Mouse (Mus musculus) hindbrain, embryonic 10.5 days (tissue): ENCODE results near the gene Tshr. TPM values are rescaled to one million over a fixed set of nuclear protein-coding genes. Genes with fewer than 3 reads are reported as not detected.
"Not testable (repeated sequence)": the region's sequence is repeated elsewhere in the genome, so short reads cannot be mapped to it uniquely, and the experiment has no call there.

Source experiments
- DNase-seq: peaks from one replicate; pipeline ENCODE4 v3.0.0-alpha.2; 2017; ENCODE audit warnings: low spot score
- H3K27ac ChIP-seq: fragments of 300-500 bp; sonication (generic); 2 replicates; pipeline ENCODE4 v1.5.1; 2016; ENCODE audit warnings: mild to moderate bottlenecking, moderate library complexity
- H3K27me3 ChIP-seq: fragments of 300-500 bp; sonication (generic); 2 replicates; pipeline ENCODE4 v1.6.1; 2016; ENCODE audit warnings: mild to moderate bottlenecking; ENCODE audit not compliant: poor library complexity, insufficient read depth, severe bottlenecking
- H3K36me3 ChIP-seq: fragments of 300-500 bp; sonication (generic); 2 replicates; pipeline ENCODE4 v1.6.1; 2016; ENCODE audit warnings: mild to moderate bottlenecking, moderate library complexity
- H3K4me1 ChIP-seq: fragments of 300-500 bp; sonication (generic); replicated peaks from 2 replicates; pipeline ENCODE4 v1.6.1; 2016; ENCODE audit warnings: mild to moderate bottlenecking
- H3K4me3 ChIP-seq: fragments of 300-500 bp; sonication (generic); 2 replicates; pipeline ENCODE4 v1.5.1; 2016; ENCODE audit warnings: mild to moderate bottlenecking, moderate library complexity
- H3K9me3 ChIP-seq: fragments of 300-500 bp; sonication (generic); 2 replicates; pipeline ENCODE4 v1.6.1; 2016; ENCODE audit warnings: mild to moderate bottlenecking, moderate library complexity
- WGBS: fragments of 180-500 bp; shearing (Covaris S2); methylation state at CpG from one replicate; pipeline ENCODE4 v1.1.7; 2016; 5-methylcytosine and 5-hydroxymethylcytosine counted together
- polyA plus RNA-seq: library from polyadenylated mRNA; unstranded; fragments of >200 nt; fragmentation: Nextera tagmentation; extraction: Ambion mirVana; gene quantifications from 2 replicates; pipeline ENCODE4 v1.2.1, GENCODE M21; 2016

Tshr gene
- polyA plus RNA-seq, 1 experiment from 2014 or later, result not detected

DNA sequence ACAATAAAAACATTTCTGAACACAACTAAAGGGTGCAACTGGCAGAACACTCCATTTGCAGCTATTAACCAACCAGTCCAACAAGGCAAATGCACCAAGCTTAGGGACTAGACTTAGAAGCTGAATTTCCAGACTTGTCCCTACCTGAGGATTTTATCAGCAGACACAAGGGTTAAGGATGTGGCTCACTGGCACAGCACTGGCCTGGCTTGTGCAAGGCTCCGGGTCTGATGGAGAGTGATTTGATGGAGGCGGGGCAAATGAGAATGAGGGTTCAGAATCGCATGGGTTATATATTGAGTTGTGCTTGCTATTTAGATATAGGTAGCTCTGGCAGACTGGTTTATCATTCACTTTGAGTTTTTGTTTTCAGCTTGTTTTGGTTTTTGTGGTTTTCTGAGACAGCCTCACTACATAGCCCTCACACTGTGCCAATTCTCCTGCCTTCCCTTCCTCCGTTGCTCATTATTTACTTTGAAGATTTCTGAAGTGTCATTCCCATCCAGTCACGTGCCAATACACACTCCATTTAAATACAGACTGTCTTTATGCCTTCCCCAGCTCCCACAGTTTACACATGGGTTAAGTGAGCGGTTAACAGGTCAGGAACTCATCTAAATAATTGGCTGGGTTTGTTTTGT, 198.1 kb downstream of the Tshr start:
- 78% methylated on average over 6 of the region's 6 CpGs for WGBS
- no peak for DNase-seq
- H3K4me3 ChIP-seq, result no peak overlapping the region
- H3K4me1 ChIP-seq, result peaks cover 11% of the 10 kb centered on the region
- no peaks in the 10 kb centered on the region for H3K27me3 ChIP-seq
- H3K27ac ChIP-seq, result no peak overlapping the region
- H3K36me3 ChIP-seq, result peaks cover 89% of the 10 kb centered on the region
- H3K9me3 ChIP-seq, result no peaks in the 10 kb centered on the region

DNA sequence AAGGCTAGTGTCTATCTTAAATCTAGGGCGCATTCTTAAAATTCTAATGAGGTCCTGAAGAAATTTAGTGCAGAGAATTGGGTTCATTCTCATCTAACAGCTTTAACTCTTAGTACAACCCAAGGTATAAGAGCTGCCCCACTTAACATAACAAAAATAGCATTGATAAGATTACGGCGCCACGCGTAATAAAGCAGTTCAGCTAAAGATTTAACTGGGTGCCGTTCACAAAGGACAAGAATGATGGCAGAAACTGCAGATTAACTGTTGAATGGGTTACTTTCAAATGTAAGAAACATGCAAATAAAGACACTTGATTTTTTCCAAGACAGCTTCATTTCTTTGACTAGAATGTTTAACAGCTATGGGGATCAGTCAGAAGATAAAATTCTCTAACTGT, 199.0 kb downstream of the Tshr start:
- H3K36me3 ChIP-seq, result peaks cover 80% of the 10 kb centered on the region
- no peak for DNase-seq
- no peaks in the 10 kb centered on the region for H3K27me3 ChIP-seq
- WGBS, result 85% methylated on average over 6 of the region's 6 CpGs
- no peaks in the 10 kb centered on the region for H3K9me3 ChIP-seq
- H3K4me1 ChIP-seq, result peaks cover 13% of the 10 kb centered on the region
- H3K4me3 ChIP-seq, result no peak overlapping the region
- no peak overlapping the region for H3K27ac ChIP-seq

GRCm38 (mm10) chr12:91585206-91585605, 200.8 kb downstream of the Tshr start:
- H3K9me3 ChIP-seq, result no peaks in the 10 kb centered on the region
- H3K4me1 ChIP-seq, result peaks cover 13% of the 10 kb centered on the region
- 90% methylated on average over 3 of the region's 3 CpGs for WGBS
- H3K27me3 ChIP-seq, result no peaks in the 10 kb centered on the region
- H3K27ac ChIP-seq, result no peak overlapping the region
- peaks cover 64% of the 10 kb centered on the region for H3K36me3 ChIP-seq
- H3K4me3 ChIP-seq, result no peak overlapping the region
- no peak for DNase-seq

DNA sequence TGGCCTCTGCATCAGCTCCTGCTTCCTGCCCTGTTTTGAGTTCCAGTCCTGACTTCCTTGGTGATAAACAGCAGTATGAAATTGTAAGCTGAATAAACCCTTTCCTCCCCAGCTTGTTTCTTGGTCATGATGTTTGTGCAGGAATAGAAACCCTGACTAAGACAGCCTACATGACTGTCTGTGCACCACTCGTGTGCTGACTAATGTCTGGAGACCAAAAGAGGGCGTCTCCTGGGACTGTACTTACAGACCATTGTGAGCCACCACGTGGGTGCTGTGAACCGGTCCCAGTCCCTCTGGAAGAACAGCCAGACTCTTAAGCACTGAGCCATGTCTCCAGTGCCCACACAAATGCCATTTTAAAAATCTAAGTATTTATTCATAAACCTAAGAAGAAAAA, 201.5 kb downstream of the Tshr start:
- not testable (repeated sequence) for H3K27ac ChIP-seq, H3K4me3 ChIP-seq, H3K9me3 ChIP-seq, H3K27me3 ChIP-seq, DNase-seq
- H3K36me3 ChIP-seq, result peaks cover 58% of the 10 kb centered on the region
- peaks cover 15% of the 10 kb centered on the region for H3K4me1 ChIP-seq
- WGBS, result 91% methylated on average over 4 of the region's 4 CpGs

DNA sequence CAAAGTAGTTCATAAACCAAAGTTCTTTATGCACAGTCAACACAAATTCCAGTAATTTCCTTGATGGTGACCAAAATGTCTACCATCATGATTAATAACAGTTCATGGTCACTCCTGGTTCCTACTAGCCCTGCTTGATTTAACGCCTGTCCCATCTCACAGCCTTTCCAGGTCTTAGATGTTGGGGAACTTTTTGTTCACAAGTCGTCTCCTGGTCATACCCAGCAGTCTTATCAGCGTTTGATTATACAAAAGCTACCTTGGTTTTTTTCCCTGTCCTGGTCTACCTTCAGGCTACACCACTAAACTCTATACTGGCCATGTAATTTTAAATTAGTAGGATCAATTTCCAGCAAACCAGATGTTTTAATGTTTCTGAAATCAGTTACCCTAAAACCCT, 202.7 kb downstream of the Tshr start:
- H3K27me3 ChIP-seq, result no peaks in the 10 kb centered on the region
- H3K4me1 ChIP-seq, result peaks cover 19% of the 10 kb centered on the region
- peak overlapping the region; percentile 89 for H3K4me3 ChIP-seq
- DNase-seq, result no peak
- H3K27ac ChIP-seq, result peak overlapping the region; percentile 100; the same call in 1 of the 2 replicates
- peaks cover 45% of the 10 kb centered on the region for H3K36me3 ChIP-seq
- no peaks in the 10 kb centered on the region for H3K9me3 ChIP-seq
- 61% methylated on average over 3 of the region's 3 CpGs for WGBS

GRCm38 (mm10) chr12:91587491-91588033, 203.2 kb downstream of the Tshr start:
- Histone ChIP-seq H3K36me3 (peaks cover 40% of the 10 kb centered on the region), H3K27me3 (no peaks in the 10 kb centered on the region), H3K27ac (peak overlapping the region; percentile 100), H3K4me3 (peak overlapping the region; percentile 89), H3K4me1 (peaks cover 19% of the 10 kb centered on the region), H3K9me3 (no peaks in the 10 kb centered on the region)
- WGBS, result 22% methylated on average over 5 of the region's 5 CpGs
- no peak for DNase-seq

- peak overlapping the region; percentile 100 for H3K27ac ChIP-seq
- no peaks in the 10 kb centered on the region for H3K9me3 ChIP-seq
- peak overlapping the region; percentile 89 for H3K4me3 ChIP-seq
- no peaks in the 10 kb centered on the region for H3K27me3 ChIP-seq
- under 1% methylated on average over 32 of the region's 32 CpGs for WGBS
- peaks cover 19% of the 10 kb centered on the region for H3K4me1 ChIP-seq
- peak; percentile 92 for DNase-seq
- peaks cover 34% of the 10 kb centered on the region for H3K36me3 ChIP-seq
These were observed 203.9 kb downstream of the Tshr start for GRCm38 (mm10) chr12:91588176-91588669.

GRCm38 (mm10) chr12:91588670-91589541, 204.5 kb downstream of the Tshr start:
- Histone ChIP-seq H3K27ac (peak overlapping the region; percentile 100), H3K9me3 (no peaks in the 10 kb centered on the region), H3K27me3 (no peaks in the 10 kb centered on the region), H3K36me3 (peaks cover 27% of the 10 kb centered on the region), H3K4me3 (peak overlapping the region; percentile 89), H3K4me1 (peaks cover 19% of the 10 kb centered on the region)
- WGBS, result under 1% methylated on average over 71 of the region's 83 CpGs
- peak; percentile 51 for DNase-seq

- H3K36me3 ChIP-seq, result peaks cover 21% of the 10 kb centered on the region
- no peak for DNase-seq
- peaks cover 19% of the 10 kb centered on the region for H3K4me1 ChIP-seq
- WGBS, result 2% methylated on average over 11 of the region's 11 CpGs
- no peaks in the 10 kb centered on the region for H3K27me3 ChIP-seq
- peak overlapping the region; percentile 89 for H3K4me3 ChIP-seq
- peak overlapping the region; percentile 100 for H3K27ac ChIP-seq
- H3K9me3 ChIP-seq, result no peaks in the 10 kb centered on the region
These were observed 205.1 kb downstream of the Tshr start for GRCm38 (mm10) chr12:91589542-91589846.

DNA sequence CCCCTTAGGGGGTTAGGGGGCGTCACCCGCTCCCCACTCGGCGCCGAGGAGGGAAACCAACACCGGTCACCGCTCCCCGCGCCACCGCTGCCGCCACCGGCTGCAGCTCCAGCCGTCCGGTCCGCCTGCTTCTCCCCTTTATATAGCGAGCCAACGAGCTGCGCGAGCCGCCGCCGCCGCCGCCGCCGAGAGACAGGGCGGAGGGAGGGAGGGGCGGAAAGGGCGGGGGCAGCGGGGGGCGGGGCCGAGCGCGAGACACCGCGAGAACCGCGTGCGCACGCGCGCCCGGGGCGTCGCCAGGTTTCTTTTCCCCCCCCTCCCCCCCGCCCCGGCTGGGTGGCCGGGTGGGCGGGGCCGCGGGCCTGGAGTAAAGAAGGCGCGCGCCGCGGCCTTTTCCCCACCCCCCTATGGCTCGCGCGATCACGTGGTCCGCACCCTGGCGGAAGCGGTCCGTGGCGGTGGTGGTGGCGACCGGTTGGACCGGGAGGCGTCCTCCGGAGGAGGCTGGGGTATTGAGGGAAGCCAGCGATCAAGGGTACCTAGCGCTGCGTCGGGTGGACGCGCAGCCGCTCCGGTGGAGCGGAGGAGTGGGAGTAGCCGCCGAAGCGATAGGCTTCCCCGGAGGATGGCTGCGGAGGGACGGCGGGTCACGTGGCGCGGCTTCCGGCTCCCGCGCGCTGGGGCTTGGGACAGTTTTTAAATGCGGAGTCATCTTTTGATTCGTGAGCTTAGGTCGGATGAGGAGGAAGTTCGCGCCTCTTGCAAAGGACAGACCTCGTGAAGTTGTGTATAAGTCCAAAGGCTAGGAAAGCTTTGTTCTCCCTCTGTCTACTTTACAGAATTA, 205.7 kb downstream of the Tshr start, which contains the start of gene Gtf2a1:
Gtf2a1 (minus strand) TSS at position 641 of the 844 bp plus-strand sequence.
- DNase-seq, result peak; percentile 96

GRCm38 (mm10) chr12:91590716-91591115, 206.4 kb downstream of the Tshr start:
- H3K27me3 ChIP-seq, result no peaks in the 10 kb centered on the region
- DNase-seq, result peak; percentile 19
- H3K9me3 ChIP-seq, result no peaks in the 10 kb centered on the region
- peak overlapping the region; percentile 89 for H3K4me3 ChIP-seq
- peaks cover 9% of the 10 kb centered on the region for H3K36me3 ChIP-seq
- peaks cover 17% of the 10 kb centered on the region for H3K4me1 ChIP-seq
- peak overlapping the region; percentile 100 for H3K27ac ChIP-seq
- WGBS, result 33% methylated on average over 6 of the region's 6 CpGs

More for the DNA sequence above, 205.7 kb downstream of the Tshr start, which contains the start of gene Gtf2a1:
- peaks cover 18% of the 10 kb centered on the region for H3K4me1 ChIP-seq
- H3K27me3 ChIP-seq, result no peaks in the 10 kb centered on the region
- peaks cover 15% of the 10 kb centered on the region for H3K36me3 ChIP-seq
- H3K9me3 ChIP-seq, result no peaks in the 10 kb centered on the region
- under 1% methylated on average over 98 of the region's 99 CpGs for WGBS
- peak within 1 kb of the TSS; percentile 100 for H3K27ac ChIP-seq
- peak within 1 kb of the TSS; percentile 89 for H3K4me3 ChIP-seq

GRCm38 (mm10) chr12:91591191-91591590, 206.8 kb downstream of the Tshr start:
- no peak for DNase-seq
- 86% methylated on average over 1 of the region's 1 CpGs for WGBS
- Histone ChIP-seq H3K27ac (peak overlapping the region; percentile 100), H3K4me1 (peaks cover 17% of the 10 kb centered on the region), H3K27me3 (no peaks in the 10 kb centered on the region), H3K36me3 (peaks cover 4% of the 10 kb centered on the region), H3K4me3 (peak overlapping the region; percentile 89), H3K9me3 (no peaks in the 10 kb centered on the region)
